Mouse (Mus musculus): Measurements from ENCODE around the gene Gm37240. TPM values are rescaled to one million over a fixed set of nuclear protein-coding genes. Genes with fewer than 3 reads are reported as not detected.
A peak's percentile ranks its signal among the peaks of the same experiment; 100 is the strongest.

Gene Gm37240
- polyA plus RNA-seq, 1 experiment from 2014 or later, result 8.9 TPM

DNA sequence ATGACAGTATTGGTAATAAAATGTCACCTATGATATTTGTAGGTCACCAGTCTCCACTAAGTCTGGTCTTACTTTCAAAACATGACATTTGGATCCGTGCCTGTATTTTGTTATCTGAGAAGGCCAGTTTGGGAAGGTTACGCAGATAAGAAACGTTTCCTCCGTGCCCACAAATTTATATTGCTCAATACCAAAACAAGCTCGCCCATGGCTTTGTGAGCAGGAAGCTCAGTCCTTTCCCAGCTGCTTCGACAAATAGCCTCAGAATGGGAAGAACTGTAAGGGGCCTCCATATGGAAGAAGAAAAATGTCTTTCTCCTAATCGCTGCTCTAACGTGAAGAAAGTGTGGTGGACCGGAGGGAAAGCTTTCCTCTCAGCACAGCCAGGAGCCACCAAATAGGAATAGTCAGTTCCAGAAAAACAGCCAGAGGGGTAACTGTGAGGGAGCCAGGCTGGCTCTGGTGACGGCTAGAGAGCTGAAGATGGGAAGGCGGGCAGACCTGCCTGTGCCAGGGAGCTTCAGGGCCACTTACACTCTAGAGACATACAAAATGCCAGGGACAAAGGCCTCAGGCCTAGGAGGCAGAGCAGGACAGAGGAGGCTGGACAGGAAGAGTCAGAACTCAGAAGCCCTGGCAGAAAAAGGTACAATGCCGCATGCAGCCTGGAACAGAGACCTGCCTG, 1431.4 kb downstream of the Gm37240 start:
- no peaks in the 10 kb centered on the region for H3K9me3 ChIP-seq (replicated peaks)
- ATAC-seq (replicated peaks; ENCODE audit: low FRiP score), result no peak
- 51% methylated on average over 12 of the region's 12 CpGs for WGBS

DNA sequence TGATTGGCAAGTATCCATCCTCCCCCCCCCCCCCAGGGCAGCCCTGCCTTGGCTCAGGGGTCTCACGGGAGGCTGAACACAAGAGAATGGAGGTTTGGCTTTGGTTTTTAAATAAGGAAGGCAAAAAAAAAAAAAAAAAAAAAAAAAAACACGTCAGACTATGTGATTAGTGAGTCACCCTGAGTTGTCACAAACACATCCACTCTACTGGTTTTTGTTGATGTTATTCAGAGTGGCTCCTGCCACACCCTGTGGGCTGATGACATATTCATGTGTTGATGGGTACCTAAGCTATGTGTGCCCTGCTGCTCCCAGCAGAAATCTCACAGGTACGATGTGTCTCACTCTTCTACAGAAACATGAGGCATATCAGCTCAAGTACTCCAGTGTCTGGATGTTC, 1436.7 kb downstream of the Gm37240 start:
- no peak overlapping the region for H3K27ac ChIP-seq
- no peak overlapping the region for H3K4me2 ChIP-seq
- H3K9me3 ChIP-seq (replicated peaks), result no peaks in the 10 kb centered on the region
- H3K4me1 ChIP-seq, result peaks cover 25% of the 10 kb centered on the region
- 64% methylated on average over 3 of the region's 3 CpGs for WGBS
- no peak for ATAC-seq (replicated peaks; ENCODE audit: low FRiP score)
- no peak overlapping the region for H3K4me3 ChIP-seq (replicated peaks)
- H3K36me3 ChIP-seq, result 0 out of 2 replicates have a peak, but pooled peaks cover 5% of the 10 kb centered on the region
- no peak overlapping the region for H3K9ac ChIP-seq
- no peaks in the 10 kb centered on the region for H3K27me3 ChIP-seq

More for the DNA sequence above, 1431.4 kb downstream of the Gm37240 start:
- Histone ChIP-seq H3K4me1 (peaks cover 22% of the 10 kb centered on the region), H3K4me3 (replicated peaks) (no peak overlapping the region), H3K4me2 (no peak overlapping the region), H3K36me3 (0 out of 2 replicates have a peak, but pooled peaks cover 2% of the 10 kb centered on the region), H3K9ac (no peak overlapping the region), H3K27me3 (0 out of 2 replicates have a peak, but pooled peaks cover 3% of the 10 kb centered on the region), H3K27ac (peak overlapping the region; percentile 30; the same call in 1 of the 2 replicates)

DNA sequence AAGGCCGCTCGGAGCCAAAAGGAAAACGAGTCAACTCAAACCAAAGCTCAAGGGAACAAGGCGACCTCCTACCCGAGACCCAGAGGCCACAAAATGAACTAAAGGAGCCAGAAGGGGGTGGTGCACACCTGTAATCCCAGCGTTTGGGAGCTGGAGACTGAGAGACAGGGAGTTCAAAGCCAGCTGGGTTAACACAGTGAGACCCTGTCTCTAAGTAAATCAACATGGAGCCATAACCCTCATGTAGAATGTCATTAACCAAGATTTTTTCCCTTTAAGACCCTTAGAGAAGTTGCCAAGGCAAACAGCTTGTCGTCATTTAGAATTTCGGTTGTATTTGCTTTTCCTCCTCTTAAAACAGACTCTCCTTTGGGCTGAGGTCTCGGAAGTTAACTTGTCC, 1438.3 kb downstream of the Gm37240 start:
- Histone ChIP-seq H3K4me1 (peaks cover 25% of the 10 kb centered on the region), H3K9ac (no peak overlapping the region), H3K27ac (no peak overlapping the region), H3K27me3 (peaks cover 9% of the 10 kb centered on the region; the same call in 1 of the 2 replicates), H3K36me3 (0 out of 2 replicates have a peak, but pooled peaks cover 8% of the 10 kb centered on the region), H3K9me3 (replicated peaks) (no peaks in the 10 kb centered on the region), H3K4me2 (no peak overlapping the region), H3K4me3 (replicated peaks) (no peak overlapping the region)
- 57% methylated on average over 9 of the region's 9 CpGs for WGBS
- ATAC-seq (replicated peaks; ENCODE audit: low FRiP score), result no peak

DNA sequence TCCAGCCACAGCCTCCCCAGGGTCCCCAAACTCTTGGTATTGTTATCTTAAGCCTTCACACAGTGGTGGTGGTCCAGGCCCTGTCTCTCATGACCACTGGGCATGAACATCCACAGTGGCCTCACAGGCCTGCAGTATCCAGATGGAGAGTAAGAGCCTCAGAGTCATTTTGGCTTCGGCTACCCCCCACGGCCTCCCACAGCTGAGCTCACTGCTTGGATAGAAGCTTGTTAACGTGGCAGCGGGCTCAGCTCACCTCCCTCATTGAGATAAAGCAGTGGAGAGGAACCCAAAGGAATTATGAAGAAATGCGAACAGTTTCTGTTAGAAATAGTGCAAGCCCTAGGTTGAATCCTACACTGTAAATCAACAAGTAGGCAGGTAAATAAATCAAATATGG, 1439.5 kb downstream of the Gm37240 start:
- Histone ChIP-seq H3K27ac (no peak overlapping the region), H3K27me3 (peaks cover 9% of the 10 kb centered on the region), H3K9ac (no peak overlapping the region), H3K9me3 (replicated peaks) (no peaks in the 10 kb centered on the region), H3K4me2 (no peak overlapping the region), H3K36me3 (0 out of 2 replicates have a peak, but pooled peaks cover 8% of the 10 kb centered on the region), H3K4me3 (replicated peaks) (no peak overlapping the region), H3K4me1 (peaks cover 25% of the 10 kb centered on the region)
- WGBS, result 69% methylated on average over 5 of the region's 5 CpGs
- ATAC-seq (replicated peaks; ENCODE audit: low FRiP score), result no peak

MicroRNA genes within 50 kb of the gene (microRNA counts, 519-probe panel; counts per million panel counts)
- microRNA mmu-miR-466k, result 1,909 counts per million, percentile 14 among the panel's probes with 10 or more counts

Small RNA genes lying within 50 kb of the gene (microRNA-seq; reads per million reads assigned to microRNA genes)
- gene Mir466k, result not detected

Other genes starting within 250 kb of the Gm37240 start
- gene Fam160a1, start 70.2 kb downstream of the Gm37240 start, polyA plus RNA-seq (2015; fragmentation: Nextera tagmentation; extraction: Ambion mirVana), result 5.0 and 5.1 TPM in 2 replicates
- 2.2 and 2.9 TPM in 2 replicates for gene Glt28d2, start within 50 bp of the Gm37240 start, polyA plus RNA-seq (2015; fragmentation: Nextera tagmentation; extraction: Ambion mirVana)
- gene Sh3d19, start 83.6 kb upstream of the Gm37240 start, polyA plus RNA-seq (2015; fragmentation: Nextera tagmentation; extraction: Ambion mirVana), result 30.1 and 32.3 TPM in 2 replicates
- 0.18 and 0.39 TPM in 2 replicates for gene Prss48, start 115.0 kb upstream of the Gm37240 start, polyA plus RNA-seq (2015; fragmentation: Nextera tagmentation; extraction: Ambion mirVana)